ENCODE assay signal across 21 mouse cellular contexts in genomic region chr1:191916876-191917275, GRCm38 (mm10). TPM values are rescaled to one million over a fixed set of nuclear protein-coding genes. Genes with fewer than 3 reads are reported as not detected.
A peak's percentile ranks its signal among the peaks of the same experiment; 100 is the strongest.
DNase-seq lines count a peak whose midpoint lies in the region; ATAC-seq lines count a peak whose summit lies in the region.
"Had no signal": no experiment of that assay in that cellular context is flagged by ENCODE, and none has a peak within 500 bp of the region (broad histone marks: within the 10 kb centered on the region; RNA-seq: fewer than 3 reads in every experiment).

No protein-coding gene starts in this region.

- H3K27me3 ChIP-seq in midbrain, embryonic 11.5 days (ENCODE audit: control insufficient read depth, insufficient read depth, low read length), result no peaks in the 10 kb centered on the region
- H3K27me3 ChIP-seq in midbrain, embryonic 16.5 days (ENCODE audit: control insufficient read depth, insufficient read depth, low read depth, low read length), result no peaks in the 10 kb centered on the region
- peaks cover 40% of the 10 kb centered on the region for H3K27me3 ChIP-seq in megakaryocyte, embryonic 14.5 days (replicated peaks)
- H3K27me3 ChIP-seq in forebrain, embryonic 15.5 days, result no peaks in the 10 kb centered on the region
- H3K27me3 ChIP-seq: embryonic facial prominence, embryonic 15.5 days; hindbrain, embryonic 12.5 days; Patski had no signal

- H3K27ac ChIP-seq in midbrain, embryonic 11.5 days (ENCODE audit: low read depth, low read length), result no peak overlapping the region
- no peak overlapping the region for H3K27ac ChIP-seq in midbrain, embryonic 16.5 days (ENCODE audit: low read length)
- no peak overlapping the region for H3K27ac ChIP-seq in forebrain, embryonic 15.5 days (replicated peaks)
- H3K27ac ChIP-seq: embryonic facial prominence, embryonic 15.5 days; heart, embryonic 10.5 days; hindbrain, embryonic 12.5 days; hindbrain, postnatal 0 days had no signal

- no peak overlapping the region for H3K9ac ChIP-seq in midbrain, embryonic 11.5 days (ENCODE audit: low read length)
- H3K9ac ChIP-seq in midbrain, embryonic 16.5 days (ENCODE audit: low read depth, low read length), result no peak overlapping the region
- no peak overlapping the region for H3K9ac ChIP-seq in forebrain, embryonic 15.5 days (replicated peaks)
- H3K9ac ChIP-seq: embryonic facial prominence, embryonic 15.5 days; hindbrain, embryonic 12.5 days had no signal

- ATAC-seq in midbrain, embryonic 11.5 days (ENCODE audit: low FRiP score), result no peak
- ATAC-seq in midbrain, embryonic 16.5 days, result no peak
- peak; percentile 78; the same call in 1 of the 2 replicates for ATAC-seq in common myeloid progenitor, adult 5-6 weeks (replicated peaks; ENCODE audit: low read depth, poor library complexity, severe bottlenecking)
- ATAC-seq in forebrain, embryonic 15.5 days (replicated peaks), result no peak
- ATAC-seq: activated CD4-positive, CD25-positive, alpha-beta regulatory T cell, adult 4 months; forebrain, embryonic 16.5 days; hindbrain, postnatal 0 days; Patski had no signal

- 65% methylated on average over 5 of the region's 5 CpGs for WGBS in midbrain, embryonic 11.5 days
- WGBS in midbrain, embryonic 16.5 days, result 80% methylated on average over 5 of the region's 5 CpGs
- WGBS in forebrain, embryonic 15.5 days, result 62% methylated on average over 5 of the region's 5 CpGs

- H3K36me3 ChIP-seq in midbrain, embryonic 11.5 days (ENCODE audit: control insufficient read depth, insufficient read depth, low read length), result no peaks in the 10 kb centered on the region
- no peaks in the 10 kb centered on the region for H3K36me3 ChIP-seq in midbrain, embryonic 16.5 days (ENCODE audit: control insufficient read depth, insufficient read depth, low read length)
- peaks cover 30% of the 10 kb centered on the region for H3K36me3 ChIP-seq in megakaryocyte, embryonic 14.5 days (replicated peaks; ENCODE audit: low read length)
- H3K36me3 ChIP-seq in forebrain, embryonic 15.5 days, result no peaks in the 10 kb centered on the region
- H3K36me3 ChIP-seq: embryonic facial prominence, embryonic 15.5 days; hindbrain, embryonic 12.5 days had no signal

- no peak overlapping the region for H3K4me3 ChIP-seq in midbrain, embryonic 11.5 days (ENCODE audit: low read depth, low read length)
- no peak overlapping the region for H3K4me3 ChIP-seq in midbrain, embryonic 16.5 days (ENCODE audit: low read depth, low read length)
- H3K4me3 ChIP-seq in megakaryocyte, embryonic 14.5 days (replicated peaks), result peak overlapping the region; percentile 42
- H3K4me3 ChIP-seq in forebrain, embryonic 15.5 days, result no peak overlapping the region
- H3K4me3 ChIP-seq: embryonic facial prominence, embryonic 15.5 days; heart, embryonic 10.5 days; hindbrain, embryonic 12.5 days had no signal

- H3K9me3 ChIP-seq in midbrain, embryonic 11.5 days (ENCODE audit: control insufficient read depth, low read length), result no peaks in the 10 kb centered on the region; the same call in 1 of the 2 replicates
- no peaks in the 10 kb centered on the region for H3K9me3 ChIP-seq in midbrain, embryonic 16.5 days (replicated peaks; ENCODE audit: control insufficient read depth, low read length, poor library complexity, severe bottlenecking)
- no peaks in the 10 kb centered on the region for H3K9me3 ChIP-seq in megakaryocyte, embryonic 14.5 days
- H3K9me3 ChIP-seq in forebrain, embryonic 15.5 days, result no peaks in the 10 kb centered on the region
- H3K9me3 ChIP-seq: embryonic facial prominence, embryonic 15.5 days had no signal

- peak; percentile 6 for DNase-seq in midbrain, embryonic 11.5 days (ENCODE audit: low spot score, missing footprints)
- DNase-seq in urinary bladder, postnatal 36 days (ENCODE audit: low spot score in 2 of 2), result no peak
- no peak for DNase-seq in cerebellum, adult 9-10 months
- DNase-seq: adrenal gland, postnatal 14 days; cerebellum, adult 18-20 months; cerebellum, postnatal 10 days; embryo, embryonic 11 days; gastrocnemius, postnatal 10 days; heart, postnatal 10 days; heart, postnatal 4 days had no signal

- H3K4me1 ChIP-seq in midbrain, embryonic 11.5 days (ENCODE audit: control insufficient read depth, insufficient read depth, low read length), result no peaks in the 10 kb centered on the region
- peaks cover 8% of the 10 kb centered on the region for H3K4me1 ChIP-seq in midbrain, embryonic 16.5 days (ENCODE audit: control insufficient read depth, insufficient read depth, low read length)
- peaks cover 41% of the 10 kb centered on the region for H3K4me1 ChIP-seq in megakaryocyte, embryonic 14.5 days
- peaks cover 7% of the 10 kb centered on the region; the same call in 1 of the 2 replicates for H3K4me1 ChIP-seq in forebrain, embryonic 15.5 days
- H3K4me1 ChIP-seq: embryonic facial prominence, embryonic 15.5 days; hindbrain, embryonic 12.5 days had no signal

- H3K4me2 ChIP-seq in midbrain, embryonic 11.5 days, result no peak overlapping the region
- H3K4me2 ChIP-seq in midbrain, embryonic 16.5 days (ENCODE audit: low read length), result no peak overlapping the region
- no peak overlapping the region for H3K4me2 ChIP-seq in forebrain, embryonic 15.5 days (replicated peaks)
- H3K4me2 ChIP-seq: embryonic facial prominence, embryonic 15.5 days; hindbrain, embryonic 12.5 days had no signal

RNA-seq across cellular contexts. Expression of gene Slc30a1, which starts 10.3 kb away (rescaled TPM):
- polyA plus RNA-seq in midbrain, embryonic 11.5 days (2014; fragmentation: Nextera tagmentation; extraction: Ambion mirVana), result 2.4 and 2.6 TPM in 2 replicates
- polyA plus RNA-seq in midbrain, embryonic 16.5 days (2015; fragmentation: Nextera tagmentation; extraction: Ambion mirVana), result 2.3 and 2.8 TPM in 2 replicates
- 5.0 and 6.7 TPM in 2 replicates for total RNA-seq in common myeloid progenitor, adult 5-6 weeks (2017)
- 22.9 and 46.4 TPM in 2 replicates for polyA plus RNA-seq in megakaryocyte, embryonic 14.5 days (2012; ENCODE audit: insufficient read depth, low replicate concordance)
- polyA plus RNA-seq in forebrain, embryonic 15.5 days (2015; fragmentation: Nextera tagmentation; extraction: Ambion mirVana), result 3.4 and 3.7 TPM in 2 replicates
